Mouse (Mus musculus): ENCODE data around the gene Pspn. TPM values are rescaled to one million over a fixed set of nuclear protein-coding genes. Genes with fewer than 3 reads are reported as not detected.

The Pspn gene
- total and polyA plus RNA-seq, 3 experiments = 1.0 TPM; not detected in 2

GRCm38 (mm10) chr17:56988921-56989430 is 10.8 kb downstream of the Pspn start:
- no peak; a peak in 1 of 6 replicates for TF ChIP-seq CTCF (IDR thresholded peaks at IDR 0.05 in 2 of 3, conservative IDR thresholded peaks at IDR 0.05 in 1 of 3; ENCODE audit: control insufficient read depth in 1 of 3, insufficient read depth in 1 of 3, low read depth in 2 of 3, low read length in 3 of 3, poor library complexity in 1 of 3, severe bottlenecking in 1 of 3)
- no peak for TF ChIP-seq RCOR1 (IDR thresholded peaks at IDR 0.05; ENCODE audit: low read depth, low read length)
- TF ChIP-seq TBP (IDR thresholded peaks at IDR 0.05; ENCODE audit: low read depth, low read length) = no peak
- no peak for TF ChIP-seq CHD2 (IDR thresholded peaks at IDR 0.05; ENCODE audit: low read length)
- TF ChIP-seq ELF1 (IDR thresholded peaks at IDR 0.05; ENCODE audit: low read depth, low read length) = no peak
- TF ChIP-seq USF2 (IDR thresholded peaks at IDR 0.05; ENCODE audit: borderline replicate concordance in 1 of 2, insufficient read depth in 1 of 2, low read depth in 1 of 2, low read length in 2 of 2) = no peak
- TF ChIP-seq ZMIZ1 (IDR thresholded peaks at IDR 0.05; ENCODE audit: low read depth, low read length) = no peak
- no peak for TF ChIP-seq POLR2AphosphoS2 (IDR thresholded peaks at IDR 0.05; ENCODE audit: low read length)
- TF ChIP-seq MXI1 (IDR thresholded peaks at IDR 0.05; ENCODE audit: low read depth, low read length) = no peak
- TF ChIP-seq GATA1 (IDR thresholded peaks at IDR 0.05; ENCODE audit: low read depth, low read length) = no peak
- no peak for TF ChIP-seq E2F4 (IDR thresholded peaks at IDR 0.05; ENCODE audit: borderline replicate concordance, low read depth, low read length)
- no peak for TF ChIP-seq ZNF384 (IDR thresholded peaks at IDR 0.05; ENCODE audit: low read depth, low read length)
- no peak for TF ChIP-seq ZC3H11A (IDR thresholded peaks at IDR 0.05; ENCODE audit: low read depth, low read length)
- TF ChIP-seq GABPA (IDR thresholded peaks at IDR 0.05; ENCODE audit: low read depth, low read length) = no peak
- no peak for TF ChIP-seq TCF12 (IDR thresholded peaks at IDR 0.05; ENCODE audit: low read depth, low read length)
- no peak for TF ChIP-seq SMC3 (IDR thresholded peaks at IDR 0.05; ENCODE audit: low read depth, low read length)
- no peak for TF ChIP-seq USF1 (IDR thresholded peaks at IDR 0.05; ENCODE audit: low read depth, low read length)
- peak; percentile 34 for DNase-seq (ENCODE audit: low read depth, low spot score)
- no peaks in the 10 kb centered on the region for H3K27me3 ChIP-seq (ENCODE audit: control insufficient read depth in 1 of 2, insufficient read depth in 2 of 2, low read length in 2 of 2)
- no peak overlapping the region for H3K9ac ChIP-seq (ENCODE audit: control insufficient read depth, low read depth, low read length, poor library complexity, severe bottlenecking)
- no peak overlapping the region for H3K27ac ChIP-seq (ENCODE audit: control insufficient read depth, low read depth, low read length)
- H3K79me2 ChIP-seq (ENCODE audit: control insufficient read depth, insufficient read depth, low read length, poor library complexity) = peaks cover 17% of the 10 kb centered on the region
- H3K9me3 ChIP-seq (replicated peaks; ENCODE audit: insufficient read depth, low read length) = no peaks in the 10 kb centered on the region
- H3K36me3 ChIP-seq (ENCODE audit: control insufficient read depth in 1 of 2, insufficient read depth in 2 of 2, low read length in 2 of 2) = peaks cover 0 to 8% of the 10 kb centered on the region in 2 experiments; a peak in 3 of 4 replicates
- peaks cover 0 to 11% of the 10 kb centered on the region in 2 experiments; a peak in 2 of 4 replicates for H3K4me1 ChIP-seq (ENCODE audit: control insufficient read depth in 1 of 2, insufficient read depth in 2 of 2, low read length in 2 of 2)
- H3K4me3 ChIP-seq (ENCODE audit: control insufficient read depth in 1 of 2, insufficient read depth in 1 of 2, low read depth in 2 of 2, low read length in 2 of 2) = peak overlapping the region in 1 of 2 experiments; percentile 72; a peak in 2 of 4 replicates

- Histone ChIP-seq H3K9me3 (replicated peaks; ENCODE audit: insufficient read depth, low read length) (no peaks in the 10 kb centered on the region), H3K36me3 (ENCODE audit: control insufficient read depth in 1 of 2, insufficient read depth in 2 of 2, low read length in 2 of 2) (peaks cover 0 to 8% of the 10 kb centered on the region in 2 experiments; a peak in 3 of 4 replicates), H3K4me3 (ENCODE audit: control insufficient read depth in 1 of 2, insufficient read depth in 1 of 2, low read depth in 2 of 2, low read length in 2 of 2) (no peak overlapping the region), H3K4me1 (ENCODE audit: control insufficient read depth in 1 of 2, insufficient read depth in 2 of 2, low read length in 2 of 2) (peaks cover 0 to 11% of the 10 kb centered on the region in 2 experiments; a peak in 2 of 4 replicates), H3K9ac (ENCODE audit: control insufficient read depth, low read depth, low read length, poor library complexity, severe bottlenecking) (no peak overlapping the region), H3K27ac (ENCODE audit: control insufficient read depth, low read depth, low read length) (no peak overlapping the region), H3K27me3 (ENCODE audit: control insufficient read depth in 1 of 2, insufficient read depth in 2 of 2, low read length in 2 of 2) (no peaks in the 10 kb centered on the region), H3K79me2 (ENCODE audit: control insufficient read depth, insufficient read depth, low read length, poor library complexity) (peaks cover 17% of the 10 kb centered on the region)
- peak; percentile 7 to 31 (median 30); a peak in 4 of 6 replicates for TF ChIP-seq CTCF (IDR thresholded peaks at IDR 0.05 in 2 of 3, conservative IDR thresholded peaks at IDR 0.05 in 1 of 3; ENCODE audit: control insufficient read depth in 1 of 3, insufficient read depth in 1 of 3, low read depth in 2 of 3, low read length in 3 of 3, poor library complexity in 1 of 3, severe bottlenecking in 1 of 3)
- TF ChIP-seq MAFK (IDR thresholded peaks at IDR 0.05; ENCODE audit: borderline replicate concordance, low read depth, low read length) = no peak
- no peak for TF ChIP-seq NELFE (IDR thresholded peaks at IDR 0.05; ENCODE audit: low read depth, low read length)
- DNase-seq (ENCODE audit: low read depth, low spot score) = no peak
Observed at GRCm38 (mm10) chr17:56988441-56988840, 11.4 kb downstream of the Pspn start.
